Mouse (Mus musculus): ENCODE measurements around the gene Flot2.

Gene Flot2

GRCm38 (mm10) chr11:78102958-78103747 lies 65.4 kb downstream of the Flot2 start:
- no peak for DNase-seq (ENCODE audit: low spot score)

- DNase-seq (ENCODE audit: low spot score), result no peak
Observed at GRCm38 (mm10) chr11:78104501-78104900, 66.8 kb downstream of the Flot2 start.

Measured in layer of hippocampus, adult 11-12 months (tissue).